Mouse (Mus musculus) heart, adult 18-20 months (tissue): Measurements from ENCODE around the gene Thegl. TPM values are rescaled to one million over a fixed set of nuclear protein-coding genes. Genes with fewer than 3 reads are reported as not detected.
"Not testable (repeated sequence)": the region's sequence is repeated elsewhere in the genome, so short reads cannot be mapped to it uniquely, and the experiment has no call there.

Source experiments
- DNase-seq, 2 experiments: peaks; one replicate each; pipeline ENCODE4 v3.0.0; 2021 to 2022; ENCODE audit warnings: mixed read lengths in 1 of 2
- total RNA-seq, 2 experiments: library from RNA; stranded (reverse); gene quantifications; 2 replicates each; pipeline ENCODE4 v1.2.3; 2021

Thegl gene
- total RNA-seq, 2 experiments from 2014 or later, result not detected

GRCm38 (mm10) chr5:77094510-77095491 is 79.0 kb downstream of the Thegl start:
- peak; percentile 85 to 90 for DNase-seq

- not testable (repeated sequence) for DNase-seq
Measured at GRCm38 (mm10) chr5:77096194-77096593, 80.4 kb downstream of the Thegl start.

GRCm38 (mm10) chr5:77097686-77098085 is 81.9 kb downstream of the Thegl start:
- no peak for DNase-seq

- DNase-seq, result no peak
Measured at GRCm38 (mm10) chr5:77098874-77099273, 83.1 kb downstream of the Thegl start.

GRCm38 (mm10) chr5:77099317-77099996 is 83.6 kb downstream of the Thegl start:
- peak; percentile 55 to 70 for DNase-seq

GRCm38 (mm10) chr5:77099997-77100380 is 84.2 kb downstream of the Thegl start:
- no peak for DNase-seq

- no peak for DNase-seq
Measured at GRCm38 (mm10) chr5:77100691-77101090, 84.9 kb downstream of the Thegl start.

- DNase-seq, result no peak
Measured at GRCm38 (mm10) chr5:77102522-77103365, 86.9 kb downstream of the Thegl start.

GRCm38 (mm10) chr5:77107146-77107822 is 91.5 kb downstream of the Thegl start:
- DNase-seq, result no peak

GRCm38 (mm10) chr5:77108806-77109205 is 93.0 kb downstream of the Thegl start:
- DNase-seq, result no peak

- DNase-seq, result no peak
Measured at GRCm38 (mm10) chr5:77109814-77110213, 94.0 kb downstream of the Thegl start.

Other genes starting within 250 kb of the Thegl start
- 10 to 100 TPM; 16.8 to 16.9 TPM for gene Aasdh, start 110.5 kb upstream of the Thegl start, total RNA-seq
- gene Paics, start 64.7 kb upstream of the Thegl start, total RNA-seq, result 100 to 1,000 TPM; 159 TPM
- gene Ppat, start 64.4 kb upstream of the Thegl start, total RNA-seq, result 10 to 100 TPM; 13.3 to 15.1 TPM
- gene Srp72, start 41.3 kb upstream of the Thegl start, total RNA-seq, result 10 to 100 TPM; 40.4 to 50.6 TPM
- not detected for gene Arl9, start 12.0 kb upstream of the Thegl start, total RNA-seq
- 100 to 1,000 TPM; 417 to 443 TPM for gene Hopx, start 99.1 kb downstream of the Thegl start, total RNA-seq
- not detected for gene Spink2, start 195.4 kb downstream of the Thegl start, total RNA-seq
- 10 to 100 TPM; 13.2 to 13.5 TPM for gene Rest, start 249.5 kb downstream of the Thegl start, total RNA-seq